Mouse (Mus musculus): ENCODE measurements around the gene Rgs7bp.

The Rgs7bp gene

GRCm38 (mm10) chr13:105054181-105054940 is at the start of gene Rgs7bp:
TSS of gene Rgs7bp (minus strand) at chr13:105054930.
- DNase-seq (ENCODE audit: low spot score in 2 of 2): peak; percentile 49 to 55

GRCm38 (mm10) chr13:105104385-105104784 is 49.7 kb upstream of the Rgs7bp start:
- DNase-seq (ENCODE audit: low spot score in 2 of 2): no peak

DNA sequence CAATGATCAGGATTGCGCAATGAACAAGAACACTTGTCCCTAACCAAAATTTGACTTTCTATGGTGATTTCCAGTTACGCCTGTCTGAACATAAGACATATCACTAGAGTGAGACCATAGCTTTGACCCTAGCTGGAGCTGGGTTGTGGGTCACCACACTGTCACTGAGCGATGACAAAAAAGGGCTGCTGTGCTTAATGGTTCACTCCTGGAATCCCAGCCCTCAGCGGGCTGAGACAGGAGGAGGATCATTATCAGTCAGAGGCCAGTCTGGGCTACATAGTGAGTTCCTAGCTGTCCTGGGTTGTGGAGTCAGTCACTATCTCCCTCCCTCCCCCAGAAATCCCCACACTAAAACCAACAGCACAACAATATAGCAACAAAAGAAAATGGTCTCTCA is 46.0 kb upstream of the Rgs7bp start:
- DNase-seq (ENCODE audit: low spot score in 2 of 2): no peak

GRCm38 (mm10) chr13:105096316-105096715 is 41.6 kb upstream of the Rgs7bp start:
- no peak for DNase-seq (ENCODE audit: low spot score in 2 of 2)

- no peak for DNase-seq (ENCODE audit: low spot score in 2 of 2)
These were observed 34.5 kb upstream of the Rgs7bp start for GRCm38 (mm10) chr13:105089276-105089675.

- DNase-seq (ENCODE audit: low spot score in 2 of 2): no peak
These were observed 27.1 kb upstream of the Rgs7bp start, which contains the start of gene 4933425L06Rik for GRCm38 (mm10) chr13:105081862-105082261. TSS of gene 4933425L06Rik (plus strand) at chr13:105082122.

DNA sequence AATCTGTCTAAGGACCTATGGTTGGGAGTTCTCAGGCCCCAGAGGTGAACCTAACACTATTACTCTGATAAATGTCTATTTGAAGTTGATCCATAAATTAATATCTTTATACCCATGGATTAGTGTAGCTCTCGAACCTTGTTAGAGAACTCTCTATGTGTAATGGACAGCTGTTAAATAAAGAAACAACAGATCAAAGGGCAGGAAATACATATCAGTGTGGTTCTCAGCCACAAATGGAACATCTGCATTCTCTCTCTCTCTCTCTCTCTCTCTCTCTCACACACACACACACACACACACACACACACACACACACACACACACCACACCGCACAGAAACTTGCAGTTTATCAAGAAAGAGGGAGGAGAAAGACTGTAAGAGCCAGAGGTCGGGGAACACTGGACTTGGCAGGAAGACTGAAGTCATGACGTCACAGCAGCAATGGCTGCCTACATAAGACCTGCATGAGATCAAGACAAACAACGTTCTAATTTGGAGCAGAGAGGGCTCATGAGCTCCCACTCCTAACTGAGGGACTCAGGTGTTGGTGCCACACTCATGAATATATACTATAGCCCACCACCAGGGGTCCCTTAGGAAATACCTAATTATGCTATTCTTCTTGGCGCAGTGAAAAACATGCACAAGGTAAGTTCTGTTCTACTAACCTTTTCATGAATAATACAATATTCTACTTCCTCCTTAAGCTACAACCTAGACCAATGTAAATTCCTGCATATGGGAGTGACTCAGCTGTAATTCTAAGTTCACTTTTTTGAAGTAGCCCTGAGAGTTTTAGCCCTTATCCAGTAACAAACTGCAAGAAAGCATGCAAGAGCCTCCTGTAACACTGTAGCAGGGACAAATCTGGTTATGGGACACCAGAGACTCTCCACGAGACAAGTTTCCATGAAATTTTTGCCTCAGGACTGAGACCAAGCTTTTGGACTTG is 12.4 kb upstream of the Rgs7bp start:
- no peak for DNase-seq (ENCODE audit: low spot score in 2 of 2)

GRCm38 (mm10) chr13:105066119-105066518 is 11.4 kb upstream of the Rgs7bp start:
- no peak for DNase-seq (ENCODE audit: low spot score in 2 of 2)

GRCm38 (mm10) chr13:105055374-105055773 is 644 bp upstream of the Rgs7bp start:
- DNase-seq (ENCODE audit: low spot score in 2 of 2): no peak

- DNase-seq (ENCODE audit: low spot score in 2 of 2): no peak
These were observed 195 bp upstream of the Rgs7bp start for GRCm38 (mm10) chr13:105054941-105055309.

DNA sequence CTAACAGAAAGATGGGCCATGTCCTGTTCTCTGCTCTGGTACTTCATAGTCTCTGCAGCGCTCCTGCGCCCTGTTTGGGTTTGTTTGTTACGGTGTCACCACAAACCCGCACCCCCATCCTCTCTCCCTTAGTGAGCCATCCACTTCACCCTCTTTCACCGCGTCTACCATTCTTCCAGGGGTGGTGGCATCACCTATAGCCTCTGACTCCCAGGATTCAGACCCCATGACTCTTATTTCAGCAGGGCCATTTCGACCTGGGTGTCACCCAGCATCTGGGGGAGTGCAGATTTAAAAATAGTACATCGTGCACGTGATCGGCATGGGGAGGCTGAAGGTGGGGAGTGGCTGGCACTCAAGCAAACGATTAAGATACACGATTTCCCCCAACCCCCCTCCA is 1.1 kb downstream of the Rgs7bp start:
- DNase-seq (ENCODE audit: low spot score in 2 of 2): no peak

DNA sequence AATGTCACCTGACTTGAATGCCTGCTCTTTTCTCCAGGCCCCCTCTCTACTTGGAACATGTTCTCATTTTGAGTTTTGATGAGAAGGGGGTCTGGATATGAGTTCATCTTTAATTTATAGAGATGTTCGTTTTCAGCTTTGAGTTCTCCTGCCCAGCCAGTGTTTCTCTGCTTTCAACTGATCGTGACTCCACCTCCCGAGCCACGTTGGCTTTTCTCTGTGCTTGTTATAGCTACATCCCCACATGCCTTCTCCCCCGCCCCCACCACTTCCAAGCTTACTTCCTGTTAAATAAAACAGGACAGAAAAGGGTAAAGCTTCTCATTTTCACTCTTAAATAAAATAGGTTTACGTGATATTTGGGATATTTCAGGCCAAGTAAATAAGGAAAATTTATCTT is 3.3 kb downstream of the Rgs7bp start:
- DNase-seq (ENCODE audit: low spot score in 2 of 2): no peak

GRCm38 (mm10) chr13:105048662-105049061 is 6.1 kb downstream of the Rgs7bp start:
- no peak for DNase-seq (ENCODE audit: low spot score in 2 of 2)

- DNase-seq (ENCODE audit: low spot score in 2 of 2): no peak
These were observed 7.4 kb downstream of the Rgs7bp start for GRCm38 (mm10) chr13:105047377-105047776.

DNA sequence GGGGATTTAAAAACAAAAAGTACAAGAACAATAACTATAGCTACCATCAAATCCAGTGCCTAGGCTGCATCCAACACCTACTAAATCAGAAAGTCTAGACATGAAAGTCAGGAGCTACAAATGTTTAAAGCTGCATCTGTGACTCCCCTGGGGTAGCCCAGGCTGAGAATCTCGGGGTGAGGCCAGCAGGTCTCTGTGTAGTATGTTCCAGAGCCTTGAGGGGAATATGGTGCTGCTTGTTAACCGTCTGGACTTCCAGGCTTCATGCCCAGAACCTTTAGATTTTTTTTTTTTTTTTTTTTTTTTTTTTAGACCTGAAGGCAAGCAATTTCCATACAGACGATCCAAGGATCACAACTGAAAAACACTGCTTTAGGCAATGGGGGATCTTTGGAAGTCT is 10.8 kb downstream of the Rgs7bp start:
- no peak for DNase-seq (ENCODE audit: low spot score in 2 of 2)

- no peak for DNase-seq (ENCODE audit: low spot score in 2 of 2)
These were observed 16.4 kb downstream of the Rgs7bp start for GRCm38 (mm10) chr13:105038334-105038733.

- DNase-seq (ENCODE audit: low spot score in 2 of 2): no peak
These were observed 16.9 kb downstream of the Rgs7bp start for GRCm38 (mm10) chr13:105037816-105038215.

DNA sequence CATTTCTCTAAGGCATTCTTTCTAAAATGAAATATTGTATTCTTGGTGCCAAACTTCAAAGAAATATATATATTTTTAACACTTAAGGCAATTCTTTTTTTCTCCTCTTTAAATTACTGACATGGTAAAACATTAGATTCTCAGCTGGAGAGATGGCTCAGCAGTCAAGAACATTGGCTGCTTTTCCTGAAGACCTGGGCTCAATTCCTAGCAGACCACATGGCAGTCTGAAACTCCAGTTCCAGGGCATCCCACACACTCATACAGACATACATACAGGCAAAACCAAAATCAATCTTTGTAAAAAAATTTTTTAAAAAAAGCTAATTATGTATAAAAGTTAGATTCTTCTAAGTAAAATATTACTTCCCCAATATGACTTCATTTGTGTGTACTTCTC is 22.8 kb downstream of the Rgs7bp start:
- no peak for DNase-seq (ENCODE audit: low spot score in 2 of 2)

DNA sequence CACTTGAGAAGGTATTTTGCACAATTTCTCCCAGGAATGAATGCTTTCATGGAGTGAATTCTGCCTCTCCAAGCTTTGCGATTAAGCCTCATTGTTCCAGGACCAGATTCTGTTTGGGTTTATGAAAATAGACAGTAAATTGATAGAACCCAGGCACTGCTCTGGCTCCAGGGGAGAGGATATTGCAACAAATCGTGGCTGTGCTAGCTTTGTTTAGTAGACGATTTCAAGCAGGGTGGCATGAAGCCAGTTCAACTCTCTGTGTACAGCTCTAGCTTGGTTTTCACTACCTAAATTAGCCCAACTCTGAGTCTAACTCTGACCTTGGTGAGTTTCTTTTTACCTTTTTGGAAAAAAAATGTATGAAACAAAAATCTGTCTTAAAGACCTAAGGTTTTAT is 26.5 kb downstream of the Rgs7bp start:
- no peak for DNase-seq (ENCODE audit: low spot score in 2 of 2)

DNA sequence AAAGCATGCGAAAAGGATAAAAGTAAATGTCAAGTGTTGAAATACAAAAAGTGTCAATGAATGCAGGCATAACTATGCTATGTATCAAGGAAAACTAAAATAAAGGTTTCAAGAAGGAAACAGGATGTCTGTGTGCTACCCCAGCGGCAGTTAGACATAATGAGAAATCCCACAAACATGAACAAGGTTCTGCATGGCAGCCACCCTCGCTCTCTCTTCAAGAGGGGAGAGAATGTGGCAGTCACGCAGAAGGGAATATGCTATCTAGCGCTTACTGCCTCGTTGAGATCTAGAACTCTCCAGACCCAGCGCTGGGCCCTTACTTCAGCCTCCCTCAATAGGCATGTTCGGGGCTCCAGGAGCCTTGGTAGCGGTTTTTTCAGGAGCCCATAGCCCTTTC is 38.2 kb downstream of the Rgs7bp start:
- DNase-seq (ENCODE audit: low spot score in 2 of 2): no peak

DNA sequence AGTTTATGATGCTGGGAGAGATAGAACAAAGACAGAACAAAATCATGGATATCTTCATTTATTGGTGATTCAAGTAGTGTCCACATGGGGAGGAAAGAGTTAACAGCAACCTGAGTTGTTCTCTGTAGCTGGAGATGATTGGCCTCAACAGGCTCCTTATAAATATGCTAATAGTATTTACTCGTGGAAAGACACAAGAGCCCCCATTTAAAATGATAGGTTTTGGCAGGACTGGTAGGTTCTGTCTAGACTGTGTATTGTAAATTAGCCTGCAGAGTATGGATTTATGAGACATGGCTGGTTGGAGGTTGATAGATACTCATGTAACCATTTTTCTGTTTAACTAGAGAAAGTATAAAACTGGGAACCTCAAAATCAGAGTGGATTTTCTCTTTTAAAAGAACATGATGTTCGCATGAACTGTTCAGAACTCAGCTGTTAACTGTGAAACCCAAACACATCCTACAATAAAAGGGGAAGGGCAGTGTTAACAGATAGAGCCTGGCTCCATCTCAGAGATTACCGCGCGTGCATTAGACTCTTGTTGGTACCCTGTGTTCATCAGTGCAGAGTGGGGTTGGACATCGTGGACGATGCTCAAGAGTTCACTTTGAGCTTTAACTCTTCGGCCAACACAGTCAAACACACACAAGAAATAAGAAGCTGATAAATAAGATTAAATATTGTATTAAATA is 38.9 kb downstream of the Rgs7bp start:
- no peak for DNase-seq (ENCODE audit: low spot score in 2 of 2)

DNA sequence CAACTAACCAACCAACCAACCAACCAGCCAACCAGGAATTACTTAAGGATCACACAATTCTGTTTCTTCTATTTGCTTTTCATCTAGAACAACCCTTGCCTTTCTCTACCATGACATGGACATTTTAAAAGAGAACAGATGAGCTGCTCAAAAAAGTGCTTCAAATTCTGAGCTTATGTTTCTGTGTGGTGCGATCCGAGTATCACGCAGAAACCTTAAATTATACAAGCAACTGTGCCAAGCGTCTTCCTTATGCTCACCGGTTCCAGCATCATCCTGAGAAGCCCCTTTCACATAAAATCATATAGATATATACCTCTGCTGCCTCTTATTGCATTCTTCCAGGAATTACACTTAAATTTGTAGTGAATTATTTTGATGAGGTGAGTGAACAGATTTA is 43.4 kb downstream of the Rgs7bp start:
- DNase-seq (ENCODE audit: low spot score in 2 of 2): no peak
